Mouse (Mus musculus) frontal cortex, postnatal 25 days (tissue): ENCODE measurements around the gene Psph.
A peak's percentile ranks its signal among the peaks of the same experiment; 100 is the strongest.
"Not testable (repeated sequence)": the region's sequence is repeated elsewhere in the genome, so short reads cannot be mapped to it uniquely, and the experiment has no call there.

Experiments used
- DNase-seq, 2 experiments: peaks; one replicate each; pipeline ENCODE4 v3.0.0; 2022; ENCODE audit warnings: low spot score in 2 of 2

Gene Psph

GRCm38 (mm10) chr5:129786818-129787790 is at the start of gene Psph:
TSS of gene Psph (minus strand) at chr5:129787449.
- peak; percentile 97 for DNase-seq

- not testable (repeated sequence) for DNase-seq
Measured at GRCm38 (mm10) chr5:129790591-129790990, 3.3 kb upstream of the Psph start.

GRCm38 (mm10) chr5:129787818-129788593 is 757 bp upstream of the Psph start:
- DNase-seq: no peak

DNA sequence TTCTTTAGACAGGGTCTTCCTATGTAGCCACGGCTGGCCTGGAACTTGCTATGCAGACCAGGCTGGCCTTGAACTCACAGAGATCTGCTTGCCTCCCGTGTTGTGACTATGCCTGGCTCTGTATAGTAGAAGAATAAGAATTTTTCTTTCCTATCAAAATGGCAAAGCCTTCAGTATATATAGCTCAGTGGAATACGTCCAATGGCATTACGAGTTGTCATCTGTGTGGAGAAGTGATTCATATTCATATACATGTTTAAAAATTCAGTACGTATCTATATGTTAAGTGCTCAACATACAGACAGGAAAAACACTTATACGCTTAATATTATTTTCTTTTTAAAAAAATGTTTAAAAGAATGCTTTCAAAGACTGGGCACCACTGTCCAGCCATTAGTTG is 1.1 kb downstream of the Psph start:
- no peak for DNase-seq

DNA sequence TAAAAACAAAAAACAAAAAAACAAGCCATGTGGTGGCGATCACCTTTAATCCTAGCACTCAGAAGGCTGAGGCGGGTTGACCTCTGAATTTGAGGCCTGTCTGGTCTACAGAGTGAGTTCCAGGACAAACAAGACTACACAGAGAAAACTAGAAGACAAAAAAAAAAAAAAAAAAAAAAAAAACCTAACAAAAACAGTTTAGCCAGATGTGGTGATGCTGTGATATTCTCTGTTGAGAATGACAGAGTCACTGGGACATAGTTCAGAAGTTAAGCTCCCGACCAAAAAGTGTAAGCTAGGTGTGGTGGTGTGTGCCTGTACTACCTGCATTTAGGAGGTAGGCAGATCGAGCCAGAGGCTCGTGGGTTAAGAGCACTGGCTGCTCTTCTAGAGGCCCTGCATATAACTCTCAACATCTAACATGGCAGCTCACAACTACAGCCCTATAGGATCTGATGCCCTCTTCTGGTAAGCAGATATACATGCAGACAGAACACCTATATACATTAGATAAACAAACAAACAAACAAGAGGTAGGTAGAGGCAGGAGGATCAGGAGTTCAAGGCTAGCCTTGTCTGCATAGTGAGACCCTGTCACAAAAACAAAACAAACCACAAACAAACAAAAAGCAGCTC is 1.9 kb downstream of the Psph start:
- no peak for DNase-seq

DNA sequence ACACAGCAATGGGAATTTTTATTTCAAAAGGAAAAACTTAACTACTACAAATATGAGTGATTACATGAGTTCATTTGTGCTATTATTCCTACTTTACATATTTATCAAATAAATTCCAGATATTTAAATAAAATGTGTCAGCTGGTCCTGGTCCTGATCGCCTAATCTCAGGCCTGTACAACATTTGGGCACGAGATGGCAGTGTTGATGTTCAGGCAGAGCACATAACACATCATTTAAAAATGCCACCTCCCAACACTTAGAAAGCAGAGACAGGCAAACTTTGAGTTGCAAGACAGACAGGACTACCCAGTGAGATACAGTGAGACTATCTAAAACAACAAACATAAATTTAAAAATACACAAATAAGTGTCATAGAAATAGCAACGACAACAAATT is 5.0 kb downstream of the Psph start:
- DNase-seq: no peak

DNA sequence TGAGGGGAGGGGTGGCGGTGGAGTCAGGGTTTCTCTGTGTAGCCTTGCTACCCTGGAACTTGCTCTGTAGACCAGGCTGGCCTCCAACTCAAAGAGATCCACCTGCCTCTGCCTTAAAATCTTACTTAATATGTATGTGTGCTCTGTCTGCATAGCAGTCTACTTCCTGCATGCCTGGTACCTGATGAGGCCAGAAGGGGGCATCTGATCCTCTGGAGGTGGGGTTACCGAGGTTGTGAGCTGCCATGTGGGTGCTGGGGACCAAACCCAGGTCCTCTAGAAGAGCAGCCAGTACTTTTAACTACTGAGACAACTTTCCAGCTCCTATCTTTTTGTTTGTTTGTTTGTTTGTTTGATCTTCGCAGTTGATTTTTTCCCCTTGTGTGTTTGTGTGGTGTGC is 7.1 kb downstream of the Psph start:
- no peak for DNase-seq

- peak; percentile 49 to 64 for DNase-seq
Measured at GRCm38 (mm10) chr5:129778996-129779716, 8.1 kb downstream of the Psph start.

- no peak for DNase-seq
Measured at GRCm38 (mm10) chr5:129778348-129778995, 8.8 kb downstream of the Psph start.

DNA sequence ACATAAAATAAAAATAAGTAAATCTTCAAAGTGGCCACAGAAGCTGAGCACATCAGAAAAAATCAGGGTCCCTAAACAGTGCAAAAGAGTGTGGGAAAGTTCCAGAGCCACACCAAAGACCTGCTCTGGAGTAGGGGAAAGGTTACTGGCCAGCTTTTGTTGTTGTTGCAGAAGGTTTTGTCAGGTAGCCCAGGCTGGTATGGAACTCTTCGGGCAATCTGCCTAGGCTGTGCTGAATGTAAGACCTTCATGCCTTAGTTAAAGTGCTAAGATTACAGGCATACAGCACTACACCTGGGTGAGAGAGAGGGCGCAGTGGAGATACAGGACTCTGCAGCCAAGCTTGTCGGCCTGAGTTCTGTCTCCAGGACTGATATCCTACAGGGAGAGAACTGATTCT is 12.6 kb downstream of the Psph start:
- no peak for DNase-seq

- not testable (repeated sequence) for DNase-seq
Measured at GRCm38 (mm10) chr5:129773330-129773729, 13.9 kb downstream of the Psph start.

DNA sequence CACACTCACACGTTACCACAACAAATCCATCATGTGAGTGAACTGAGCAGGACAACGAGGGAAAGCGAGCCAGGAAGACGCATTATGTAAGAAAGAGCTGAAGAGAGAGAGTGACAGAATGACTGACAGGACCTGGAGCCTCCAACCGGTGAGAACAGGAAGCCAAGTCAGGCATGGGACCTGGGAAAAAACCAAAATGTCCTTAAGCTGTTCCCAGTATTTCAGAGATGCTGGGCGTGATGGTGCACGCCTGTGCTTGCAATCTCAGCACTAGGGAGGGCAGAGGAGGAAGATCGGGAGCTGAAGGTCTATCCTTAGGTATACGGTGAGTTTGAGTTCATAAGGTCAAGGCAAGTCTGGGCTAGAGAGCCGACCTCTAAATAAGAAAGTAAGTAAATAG is 14.8 kb downstream of the Psph start:
- DNase-seq: no peak

GRCm38 (mm10) chr5:129770443-129771355 is 16.6 kb downstream of the Psph start:
- no peak for DNase-seq

- DNase-seq: peak; percentile 12 to 22
Measured at GRCm38 (mm10) chr5:129761865-129762540, 25.2 kb downstream of the Psph start.

- DNase-seq: no peak
Measured at GRCm38 (mm10) chr5:129759929-129760480, 27.2 kb downstream of the Psph start.

- no peak for DNase-seq
Measured at GRCm38 (mm10) chr5:129756886-129757285, 30.4 kb downstream of the Psph start.

DNA sequence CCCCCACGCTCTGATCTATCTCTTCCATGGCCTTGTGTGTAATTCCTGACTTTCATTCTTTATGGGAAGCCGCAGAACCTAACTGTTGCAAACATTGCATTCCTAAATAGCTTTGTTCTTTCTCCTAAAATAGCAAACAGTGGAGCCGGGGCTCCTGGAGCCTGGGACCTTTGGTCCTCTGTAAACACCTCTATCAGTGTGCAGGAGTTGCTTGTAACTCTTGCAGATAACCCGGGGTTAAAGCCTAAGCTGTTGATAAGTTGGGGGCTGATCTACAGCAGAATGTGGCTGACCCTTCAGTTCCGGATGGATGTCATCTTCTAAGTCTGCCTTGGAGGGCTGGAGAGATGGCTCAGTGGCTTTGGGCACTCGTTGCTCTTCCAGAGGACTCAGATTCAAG is 43.2 kb downstream of the Psph start:
- DNase-seq: no peak

- no peak for DNase-seq
Measured at GRCm38 (mm10) chr5:129742903-129743488, 44.3 kb downstream of the Psph start.

DNA sequence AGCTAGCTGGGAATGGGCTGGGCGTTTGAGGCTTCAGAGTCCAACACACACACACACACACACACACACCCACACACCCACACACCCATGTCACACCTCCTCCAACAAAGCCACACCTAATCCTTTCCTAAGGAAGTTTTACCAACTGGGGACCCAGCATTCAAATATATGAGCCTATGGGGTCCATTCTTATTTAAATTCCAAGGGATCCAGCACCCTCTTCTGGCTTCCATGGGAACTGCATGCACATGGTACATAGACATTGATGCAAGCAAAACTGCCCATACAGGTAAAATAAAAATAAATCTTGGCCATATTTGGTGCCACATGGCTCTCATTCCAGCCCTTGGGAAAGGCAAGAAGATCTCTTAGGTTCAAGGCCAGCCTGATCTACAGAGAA is 46.3 kb downstream of the Psph start:
- no peak for DNase-seq
